Mouse (Mus musculus) adrenal gland (tissue): ENCODE data around the gene Sh3gl2.

ENCODE experiments used
- intact Hi-C: fragments of 180-260 bp; cut with DNase I; formaldehyde crosslinking; loops from one replicate; pipeline ENCODE4 v1.15.1; 2025

Sh3gl2 gene

DNA sequence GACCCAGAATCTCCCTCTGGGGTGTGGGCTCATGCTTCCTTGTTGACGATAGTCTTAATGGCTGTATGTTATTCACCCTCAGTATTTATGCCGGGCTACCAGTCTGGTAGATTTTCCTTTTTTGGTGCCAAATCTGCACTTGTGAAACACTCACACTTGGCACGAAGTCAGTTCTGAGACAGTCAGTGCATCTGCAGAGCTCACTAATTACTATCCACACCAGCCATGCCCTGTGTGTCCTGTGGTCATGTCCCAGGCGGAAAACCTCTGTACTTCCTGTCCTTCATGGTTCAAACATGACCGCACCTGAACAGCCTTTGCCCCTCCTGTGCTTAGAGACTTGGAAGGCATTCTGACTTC is 23.6 kb downstream of the Sh3gl2 start:
- intact Hi-C loops: no loop called here

DNA sequence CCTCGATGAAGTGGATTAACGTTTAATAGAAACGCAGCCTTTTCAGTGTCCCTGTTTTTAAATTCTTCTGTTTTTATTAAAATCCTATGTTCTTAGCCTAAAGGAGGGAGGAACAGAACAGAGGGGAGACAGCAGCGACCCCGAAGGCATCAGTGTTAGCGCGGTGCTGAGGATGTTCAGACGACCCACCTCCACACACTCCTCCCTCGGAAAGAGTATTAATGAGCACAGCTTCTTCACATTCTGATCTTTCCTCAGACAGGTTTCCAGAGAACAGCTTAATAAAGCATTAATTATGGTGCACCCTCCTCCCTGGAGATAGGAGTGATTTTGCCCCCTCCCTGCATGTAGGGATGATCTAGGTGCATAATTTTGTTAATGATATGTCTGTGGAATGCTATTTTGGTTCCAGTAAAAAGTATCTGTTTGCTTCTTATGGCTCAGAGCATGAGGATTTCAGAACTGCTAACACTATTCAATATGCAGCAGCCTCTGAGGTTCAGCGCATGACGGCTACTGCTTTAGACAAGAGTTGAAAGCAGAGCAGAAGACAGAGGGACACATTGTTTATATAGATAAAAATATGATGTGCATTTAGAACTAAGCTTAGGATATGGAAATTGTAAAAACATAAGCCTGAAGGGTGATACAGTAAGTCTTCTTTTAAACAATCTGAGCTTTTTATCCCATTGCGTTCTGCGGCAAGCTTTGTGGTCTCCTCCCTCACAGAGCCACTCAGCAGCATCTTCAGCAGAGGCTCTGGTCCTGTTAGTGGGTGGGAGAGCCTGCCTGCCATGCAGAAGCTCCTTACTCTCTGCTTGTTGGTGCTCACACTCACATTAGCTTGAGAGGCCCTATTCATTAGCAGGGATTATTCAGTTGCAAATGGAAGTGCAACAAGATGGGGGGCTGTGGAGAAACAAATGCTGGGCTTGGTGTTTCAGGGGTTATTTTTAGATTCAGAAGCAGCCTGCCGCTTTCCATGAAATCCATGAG is 27.8 kb downstream of the Sh3gl2 start:
- intact Hi-C loops: no loop called here

DNA sequence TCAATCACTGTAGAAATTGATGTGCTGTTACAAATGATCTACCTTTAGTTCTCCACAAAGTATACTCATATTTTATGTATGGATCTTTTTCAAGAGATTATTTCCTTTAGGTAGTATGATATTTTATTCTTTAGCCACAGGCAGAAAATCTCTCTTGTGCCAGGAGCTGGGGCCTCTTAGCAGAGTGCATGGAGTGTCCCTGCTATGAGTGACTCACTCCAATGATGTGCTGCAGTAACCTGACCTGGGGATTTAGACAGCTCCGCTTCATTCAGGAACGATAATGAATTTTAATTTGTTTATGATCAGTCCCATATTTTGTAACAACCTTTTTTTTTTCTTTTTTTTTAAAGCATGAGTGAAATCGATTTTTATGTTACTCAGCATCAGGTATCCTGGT is 36.7 kb downstream of the Sh3gl2 start:
- intact Hi-C loops: no loop called here

DNA sequence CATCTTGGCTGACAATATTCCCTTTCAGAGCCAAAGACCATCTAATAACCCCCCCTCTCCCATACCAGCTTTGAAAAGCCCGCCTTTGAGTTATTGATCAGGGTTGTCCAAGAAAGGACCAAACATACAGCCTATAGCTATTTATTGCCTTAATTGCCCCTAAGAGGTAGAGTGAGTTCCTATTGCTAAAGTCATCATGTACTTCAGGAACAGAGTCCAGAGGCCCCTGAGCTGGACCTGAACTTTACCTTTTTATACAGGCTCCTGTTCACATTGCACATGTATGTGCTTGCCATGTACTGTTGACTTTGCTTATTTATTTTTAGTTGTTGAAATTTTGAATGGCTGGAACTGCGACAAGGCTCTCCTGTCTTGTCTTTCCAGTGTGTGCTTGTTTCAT is 37.6 kb downstream of the Sh3gl2 start:
- intact Hi-C loops: no loop called here

DNA sequence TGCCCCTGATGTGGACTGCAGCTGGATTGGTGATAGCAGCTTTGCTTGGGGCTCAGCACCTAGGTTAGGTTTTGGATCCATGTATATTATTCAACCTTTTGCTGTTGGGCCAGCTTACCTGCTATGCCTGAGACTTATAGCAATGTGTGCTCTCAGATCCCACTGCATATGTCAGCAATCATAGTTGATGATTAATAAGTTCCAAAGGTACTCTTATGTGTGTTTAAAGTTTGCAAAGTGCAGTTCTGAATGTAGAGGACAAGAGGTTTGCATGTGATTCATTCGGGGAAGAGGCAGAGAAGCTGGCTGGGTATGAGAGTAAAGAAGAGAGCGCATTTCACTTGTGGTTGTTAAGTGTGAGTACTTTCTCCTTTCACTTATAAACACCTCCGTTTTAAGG is 43.7 kb downstream of the Sh3gl2 start:
- intact Hi-C loops: no loop called here

DNA sequence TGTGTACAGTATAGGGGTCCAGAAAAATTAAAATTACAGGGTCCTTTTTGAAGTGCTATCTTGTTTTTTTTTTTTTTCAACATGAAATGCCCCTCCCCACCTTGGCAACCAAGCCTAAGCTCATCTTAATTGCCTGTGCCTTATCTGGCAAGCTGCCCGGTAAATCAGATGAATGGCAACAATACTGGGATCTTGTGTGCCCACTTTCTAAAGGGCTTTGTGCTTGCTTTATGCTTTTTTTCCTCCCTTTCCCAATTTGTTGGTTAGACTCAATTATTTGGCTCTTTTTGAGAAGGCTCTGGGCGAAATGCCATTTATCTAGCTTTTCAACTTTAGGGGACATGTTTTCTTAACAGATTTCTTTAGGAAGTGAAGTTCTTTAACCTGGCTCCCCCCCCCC is 45.3 kb downstream of the Sh3gl2 start:
- intact Hi-C loops: no loop called here

DNA sequence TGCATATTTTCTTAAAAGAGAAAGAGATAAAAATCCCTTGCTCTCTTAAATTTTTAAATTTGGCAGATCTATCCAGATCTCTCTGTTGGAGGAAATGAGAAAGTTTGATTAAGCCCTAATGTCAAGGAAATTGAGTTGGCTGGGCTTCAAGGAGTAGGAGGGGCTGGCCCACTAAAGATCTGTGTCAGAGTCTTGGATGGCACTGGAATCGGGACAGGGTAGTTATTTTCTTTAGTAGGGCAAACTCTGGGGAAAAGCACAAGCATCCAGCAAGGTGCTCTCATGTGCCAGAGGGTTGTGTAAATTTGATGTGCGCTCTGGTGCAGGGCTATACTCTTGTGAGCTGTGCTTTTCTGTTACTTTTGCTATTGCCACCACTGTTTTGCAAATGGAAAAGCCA is 45.9 kb downstream of the Sh3gl2 start:
- intact Hi-C loops: no loop called here

DNA sequence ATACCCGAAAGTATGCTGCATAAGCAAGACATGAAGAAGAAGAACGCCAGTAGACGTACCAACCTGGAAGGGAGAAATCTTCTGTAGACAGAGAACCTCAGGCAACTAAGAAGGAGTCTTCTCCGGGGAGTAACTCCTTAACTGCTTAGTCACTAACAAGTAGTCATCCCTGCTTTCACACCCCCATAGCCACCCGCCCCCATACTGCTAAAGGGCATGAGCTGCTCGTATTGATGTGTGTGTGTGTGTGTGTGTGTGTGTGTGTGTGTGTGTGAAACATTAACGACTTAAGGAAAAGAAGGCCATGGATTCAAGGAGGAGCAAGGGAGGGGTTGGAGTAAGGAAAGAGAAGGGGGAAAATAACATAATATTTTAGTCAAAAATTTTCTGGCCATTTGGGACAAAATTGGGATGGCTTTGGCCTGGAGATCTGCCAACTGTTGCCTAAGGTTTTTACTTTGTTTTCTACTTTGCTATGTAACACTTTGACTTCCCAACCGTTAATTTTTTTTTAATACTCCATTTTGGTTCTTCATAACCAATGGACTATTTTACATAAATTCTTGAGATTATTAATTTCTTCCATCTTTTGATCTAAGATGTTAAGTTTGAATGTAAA is 51.0 kb downstream of the Sh3gl2 start:
- intact Hi-C loops: no loop called here

DNA sequence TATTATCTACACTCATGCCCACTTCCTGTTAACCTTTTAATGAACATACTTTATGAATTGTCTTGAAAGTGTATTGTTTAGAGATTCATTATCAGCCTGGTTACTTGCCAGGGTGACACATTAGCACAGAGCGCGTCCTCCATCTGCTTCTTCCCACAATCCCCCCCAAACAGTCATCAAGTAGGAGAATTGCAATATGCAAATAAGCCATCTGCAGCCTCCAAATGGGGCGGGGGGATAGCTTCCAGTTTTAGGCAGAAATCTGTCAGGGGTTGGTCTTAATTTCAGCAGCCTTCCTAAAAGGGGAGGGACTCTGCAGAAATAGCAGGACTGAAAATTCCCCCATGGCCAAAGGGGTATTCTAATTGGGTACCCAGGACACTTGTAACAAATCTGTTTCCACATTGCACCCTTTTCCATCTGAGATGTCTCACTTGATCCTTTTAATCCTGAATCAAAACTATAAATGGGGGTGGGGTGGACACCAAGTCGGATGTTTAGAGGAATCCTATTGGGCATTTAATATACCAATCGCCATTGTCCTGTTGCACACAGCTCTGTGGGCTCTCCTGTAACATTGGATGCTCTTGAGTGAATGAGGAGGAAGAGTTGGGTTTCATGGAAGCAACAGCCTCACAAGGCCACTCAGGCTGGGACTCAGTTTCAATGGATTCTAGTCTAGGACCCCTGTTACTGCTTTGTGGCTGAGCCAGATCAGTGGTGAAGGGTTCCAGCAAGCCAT is 51.7 kb downstream of the Sh3gl2 start:
- intact Hi-C loops: no loop called here

DNA sequence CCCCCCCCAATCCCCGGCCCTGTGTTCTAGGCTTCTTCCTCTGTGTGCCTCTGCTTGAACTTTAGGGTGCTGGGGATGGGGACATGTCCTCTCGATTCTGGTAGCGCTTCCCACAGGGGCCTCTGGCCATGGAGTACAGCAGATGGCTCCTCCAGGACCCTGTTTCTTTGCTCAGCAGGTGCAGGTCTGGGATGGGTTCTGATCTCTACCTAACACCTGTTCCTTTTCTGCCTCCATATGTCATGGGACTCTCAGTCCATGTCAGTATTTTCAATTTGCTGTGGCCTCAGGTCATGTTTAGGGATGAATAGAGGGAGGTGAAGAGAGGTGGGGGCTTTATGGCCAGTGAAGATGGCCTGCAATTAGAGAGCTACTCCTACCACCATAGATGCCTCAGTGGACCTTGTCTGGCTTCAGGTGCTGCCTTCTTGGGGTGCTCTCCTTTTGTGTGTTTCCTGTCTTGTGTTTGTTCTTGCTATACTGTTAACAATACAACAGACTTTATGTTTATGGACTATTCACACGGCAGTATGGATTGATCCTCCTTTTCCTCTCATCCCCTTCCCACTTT is 52.9 kb downstream of the Sh3gl2 start:
- intact Hi-C loops: no loop called here

DNA sequence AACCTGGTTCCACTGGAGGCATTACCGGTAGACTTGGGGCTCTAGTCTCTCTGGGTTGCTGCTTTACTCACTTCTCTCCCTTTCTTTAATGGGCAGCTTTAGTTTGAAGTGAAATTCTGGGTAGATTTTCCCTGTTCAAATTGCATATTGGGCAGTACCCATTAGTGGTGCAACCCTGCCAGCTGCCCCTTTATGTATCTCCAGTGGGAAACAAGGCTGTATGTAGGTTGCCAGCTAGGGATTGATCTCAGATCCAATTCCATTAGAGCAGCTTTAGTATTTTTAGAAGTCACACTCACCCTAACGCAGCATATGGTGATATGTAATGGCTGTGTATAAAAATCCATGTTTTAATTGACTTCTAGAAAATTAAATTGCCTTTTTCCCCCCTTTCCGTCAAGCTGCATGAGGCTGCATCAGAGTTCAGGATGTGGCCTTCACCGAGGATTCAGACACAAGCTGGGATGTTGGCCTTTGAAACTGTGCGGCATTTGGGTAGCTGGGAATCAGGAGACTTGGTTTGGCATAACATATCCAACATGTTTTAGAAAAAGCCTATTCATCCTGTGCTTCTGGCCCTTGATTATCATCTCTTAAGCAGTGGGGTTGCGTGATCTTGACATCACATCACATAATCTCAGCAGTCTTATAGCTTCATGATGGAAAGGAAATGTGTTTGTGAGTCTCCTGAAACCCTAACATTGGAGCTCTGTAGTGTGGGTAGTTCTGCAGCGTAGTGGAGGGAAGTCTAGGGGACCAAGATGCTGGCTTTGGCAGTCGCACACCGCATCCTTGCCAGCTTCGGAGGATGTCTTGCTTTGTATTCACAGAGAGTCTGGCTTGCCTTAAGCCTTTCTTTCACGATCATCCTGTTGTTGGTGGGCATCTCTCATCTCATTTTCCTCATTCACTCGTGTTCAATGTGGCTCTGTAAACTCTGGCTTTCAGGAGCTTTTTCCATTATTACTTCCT is 56.0 kb downstream of the Sh3gl2 start:
- intact Hi-C loops: loop anchor here (5.0 kb wide), 1 partner anchor 44 kb away; no protein-coding TSS in a partner anchor

DNA sequence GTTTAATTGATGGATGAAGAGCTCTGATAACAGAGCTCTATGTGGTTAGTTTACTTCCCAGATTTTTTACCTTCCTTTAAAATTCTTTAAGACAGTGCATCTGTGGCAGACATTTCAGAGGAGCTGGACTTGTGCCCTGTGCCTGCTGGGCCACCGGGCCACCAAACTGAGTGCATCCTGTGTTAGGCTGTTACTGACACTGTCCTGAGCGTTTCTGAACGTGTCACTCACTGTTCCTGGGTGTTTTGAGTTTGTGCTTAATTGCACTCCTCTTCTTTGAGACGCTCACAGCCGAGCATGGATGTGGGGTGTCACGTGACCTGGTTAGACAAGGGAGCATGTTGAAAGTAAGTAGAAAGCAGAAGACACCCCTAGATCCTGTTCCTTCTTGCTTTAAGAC is 57.2 kb downstream of the Sh3gl2 start:
- intact Hi-C loops: loop anchor here (5.0 kb wide), 1 partner anchor 45 kb away; no protein-coding TSS in a partner anchor

DNA sequence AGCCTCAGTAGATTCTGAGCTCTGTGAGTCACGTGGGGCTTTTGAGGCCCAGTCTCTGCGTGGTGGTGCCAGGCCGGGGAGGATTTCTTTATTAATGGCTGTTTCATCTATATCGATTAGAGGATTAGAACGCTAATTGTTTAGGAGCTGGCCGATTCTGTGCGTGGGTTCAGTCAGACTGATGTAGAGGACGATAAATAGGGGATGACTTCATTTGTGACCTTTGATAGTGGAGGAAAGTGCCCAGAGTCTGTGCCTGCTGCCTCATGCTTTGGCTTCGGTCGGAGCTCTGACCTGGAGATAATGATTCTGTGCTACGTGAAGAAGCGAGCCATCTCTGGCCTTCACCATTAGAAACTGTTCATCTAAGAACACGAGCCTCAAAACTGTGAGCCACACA is 57.7 kb downstream of the Sh3gl2 start:
- intact Hi-C loops: loop anchor here (5.0 kb wide), 1 partner anchor 45 kb away; no protein-coding TSS in a partner anchor

DNA sequence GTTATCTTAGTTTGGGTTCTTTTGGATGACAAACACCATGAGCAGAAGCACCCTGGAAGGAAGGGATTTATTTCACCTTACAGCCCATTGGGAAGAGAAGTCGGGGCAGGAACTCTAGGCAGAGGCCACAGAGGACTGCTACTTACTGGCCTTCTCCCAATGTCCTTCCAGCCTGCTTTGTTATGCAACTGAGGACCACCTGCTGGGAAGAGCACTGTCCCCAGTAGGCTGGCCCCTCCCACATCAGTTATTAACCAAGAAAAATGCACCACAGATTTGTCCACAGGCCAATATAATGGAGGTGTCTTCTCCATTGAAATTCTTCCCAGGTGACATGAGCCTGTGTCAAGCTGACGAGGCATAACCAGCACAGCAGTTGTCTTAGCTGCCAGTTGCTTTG is 62.5 kb downstream of the Sh3gl2 start:
- intact Hi-C loops: no loop called here

DNA sequence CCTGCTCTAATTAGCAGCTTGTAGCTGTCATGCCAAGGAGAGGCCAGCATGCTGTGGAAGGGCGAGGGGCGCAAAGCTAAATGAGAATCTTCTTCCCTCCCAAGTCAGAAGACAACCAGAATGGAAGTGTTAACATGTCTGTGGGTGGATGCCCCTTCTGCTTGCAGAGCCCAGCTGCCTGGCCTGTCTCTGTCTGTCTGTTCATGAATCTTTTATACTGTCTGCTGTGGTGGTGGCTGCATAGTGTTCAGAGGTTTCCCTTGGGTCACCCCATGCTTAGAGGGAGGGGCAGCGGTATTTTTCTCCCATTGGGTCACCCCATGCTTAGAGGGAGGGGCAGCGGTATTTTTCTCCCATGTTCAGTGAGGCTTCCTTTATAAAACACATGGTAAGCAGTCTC is 68.0 kb downstream of the Sh3gl2 start:
- intact Hi-C loops: loop anchor here (5.0 kb wide), 1 partner anchor 106 kb away; no protein-coding TSS in a partner anchor

DNA sequence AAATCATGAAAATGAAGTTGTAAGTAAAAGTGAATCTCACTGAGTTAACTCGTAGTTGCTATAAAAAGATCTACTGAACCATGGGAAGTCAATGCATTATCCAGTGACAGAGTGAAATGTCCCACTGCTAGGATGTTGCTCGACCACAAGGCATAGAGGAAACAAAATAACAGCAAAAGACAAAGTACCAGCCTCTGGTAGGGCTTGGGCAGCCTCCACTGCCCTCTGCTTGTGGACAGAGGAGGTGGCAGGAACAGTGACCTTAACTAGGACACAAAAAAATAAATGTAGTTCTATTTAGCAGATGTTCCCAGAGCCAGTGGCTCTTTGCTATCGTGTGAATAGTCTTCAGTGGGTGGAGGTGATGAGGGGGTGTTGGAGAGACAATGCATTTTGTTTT is 68.5 kb downstream of the Sh3gl2 start:
- intact Hi-C loops: loop anchor here (5.0 kb wide), 1 partner anchor 106 kb away; no protein-coding TSS in a partner anchor

DNA sequence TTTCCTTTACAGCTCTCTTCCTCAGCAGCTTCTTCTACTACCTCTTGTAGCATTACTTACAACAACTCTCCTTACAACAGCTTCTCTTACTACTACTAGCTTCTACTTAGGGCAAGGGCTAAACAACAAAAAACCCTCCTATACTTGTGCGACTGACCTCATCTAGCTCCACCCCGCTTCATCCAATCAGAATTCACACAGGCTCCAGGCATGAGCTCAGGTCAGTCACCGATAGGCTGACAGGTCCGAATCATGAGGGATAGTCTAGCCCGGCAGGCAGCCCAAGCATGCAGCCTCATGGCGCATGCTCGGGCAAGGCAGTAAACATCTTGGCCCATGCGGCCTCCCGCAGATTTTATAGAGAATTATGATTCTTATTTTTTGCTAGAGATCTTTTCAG is 78.2 kb downstream of the Sh3gl2 start:
- intact Hi-C loops: no loop called here

DNA sequence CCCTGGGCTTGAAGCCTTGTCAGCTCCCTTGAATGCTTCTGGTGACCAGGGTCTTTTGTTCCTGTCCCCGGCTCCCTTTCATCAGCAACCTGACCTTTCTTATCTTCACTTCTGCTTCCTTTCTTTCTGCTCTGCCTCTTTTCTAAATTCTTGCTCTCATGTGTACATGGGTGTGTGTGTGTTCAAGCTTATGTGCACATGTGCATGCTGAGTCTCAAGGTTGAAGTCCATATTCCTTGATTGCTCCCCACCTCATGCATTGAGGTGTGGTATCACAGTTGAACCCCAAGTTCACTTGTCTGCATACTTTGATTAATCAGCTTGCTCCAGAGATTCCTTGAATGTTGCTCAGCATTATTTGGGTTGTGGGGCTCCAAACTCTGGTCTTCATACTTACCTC is 85.1 kb downstream of the Sh3gl2 start:
- intact Hi-C loops: no loop called here

DNA sequence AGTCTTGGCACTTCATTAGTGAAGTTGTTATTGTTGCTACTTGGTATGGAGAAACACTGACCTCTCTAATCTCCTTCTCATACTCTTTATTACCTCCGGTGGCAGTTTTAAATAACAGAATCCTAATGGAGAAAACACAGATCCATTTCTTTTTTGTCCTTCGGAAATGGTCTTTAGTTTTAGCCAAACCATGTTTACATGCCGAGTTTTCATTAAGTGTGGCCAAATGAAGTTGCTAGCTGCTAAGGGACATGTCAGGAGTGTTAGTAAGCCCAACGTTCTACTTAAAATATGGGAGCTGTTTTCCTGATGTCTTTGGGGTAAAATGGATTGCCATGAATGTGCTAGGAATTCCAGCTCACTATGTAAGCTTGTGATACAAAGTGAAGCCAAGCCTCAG is 86.4 kb downstream of the Sh3gl2 start:
- intact Hi-C loops: no loop called here

DNA sequence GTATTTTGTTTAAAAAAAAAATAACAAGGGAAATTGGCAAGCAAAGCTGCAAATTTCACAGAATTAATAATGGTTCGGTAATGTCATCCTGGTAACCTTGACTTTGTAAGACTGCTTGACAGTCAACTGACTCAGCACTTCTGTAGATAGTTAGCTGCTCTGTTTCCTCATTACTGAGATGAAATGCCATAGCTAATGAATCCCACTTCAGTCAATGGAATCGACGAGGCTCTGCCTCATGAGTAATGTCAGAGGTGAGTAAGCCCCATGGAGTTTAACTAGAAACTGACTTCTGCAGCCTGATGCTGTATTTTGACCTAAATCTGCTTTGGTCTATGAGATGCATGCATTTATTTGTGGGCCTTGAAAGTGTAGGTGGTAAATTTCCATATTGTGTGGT is 88.4 kb downstream of the Sh3gl2 start:
- intact Hi-C loops: no loop called here
